Mouse (Mus musculus) kidney, adult 18-20 months (tissue): ENCODE data around the gene Pisd.
"Not testable (repeated sequence)": the region's sequence is repeated elsewhere in the genome, so short reads cannot be mapped to it uniquely, and the experiment has no call there.

Experiments used
- DNase-seq: peaks from one replicate; pipeline ENCODE4 v3.0.0; 2021

Gene Pisd

DNA sequence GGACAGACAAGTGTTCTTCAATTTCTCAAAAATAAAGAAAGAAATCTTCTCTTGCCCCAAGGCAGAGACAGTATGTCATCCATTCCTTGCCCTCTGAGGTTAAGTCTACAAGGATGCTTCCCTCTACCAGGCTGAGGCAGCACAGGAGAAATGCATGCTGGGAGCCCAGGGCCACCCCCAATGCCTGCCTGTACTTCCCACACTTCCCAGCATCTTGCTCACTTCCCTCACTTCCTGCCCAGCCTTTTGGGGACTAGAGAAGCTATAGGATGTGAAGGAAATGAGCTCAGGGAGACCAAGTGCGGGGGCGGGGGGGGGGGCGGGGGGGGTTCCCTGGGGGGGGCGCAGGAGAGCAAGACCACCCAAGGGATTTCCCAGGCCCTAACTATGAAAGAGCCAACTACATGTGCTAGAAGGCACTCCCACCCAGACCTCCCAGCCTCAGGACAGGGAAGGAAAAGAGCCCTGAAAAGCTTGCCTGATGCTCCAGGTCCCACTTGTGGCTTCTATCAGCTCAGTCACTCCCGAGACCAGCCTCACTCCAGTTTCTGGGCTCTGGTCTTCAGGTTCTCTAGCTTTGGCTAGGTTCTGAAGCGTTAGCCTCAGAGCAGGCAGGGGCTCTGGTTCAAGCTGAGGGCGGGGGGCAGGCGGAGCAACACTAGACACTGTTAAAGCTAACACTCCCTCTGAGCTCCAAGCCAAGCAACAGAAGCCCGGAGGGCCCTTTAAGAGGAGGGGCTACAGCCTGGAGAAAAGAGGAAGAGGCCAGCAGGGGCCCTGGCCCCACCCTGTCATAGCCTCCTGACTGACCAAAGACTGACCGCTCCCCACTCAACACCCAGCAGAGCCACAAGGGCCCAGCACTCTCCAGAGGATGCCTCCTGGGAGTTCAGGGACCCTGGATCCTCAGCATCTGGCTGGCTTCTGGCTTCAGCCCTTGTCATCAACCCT is 39.5 kb downstream of the Pisd start:
- DNase-seq = peak; percentile 72

DNA sequence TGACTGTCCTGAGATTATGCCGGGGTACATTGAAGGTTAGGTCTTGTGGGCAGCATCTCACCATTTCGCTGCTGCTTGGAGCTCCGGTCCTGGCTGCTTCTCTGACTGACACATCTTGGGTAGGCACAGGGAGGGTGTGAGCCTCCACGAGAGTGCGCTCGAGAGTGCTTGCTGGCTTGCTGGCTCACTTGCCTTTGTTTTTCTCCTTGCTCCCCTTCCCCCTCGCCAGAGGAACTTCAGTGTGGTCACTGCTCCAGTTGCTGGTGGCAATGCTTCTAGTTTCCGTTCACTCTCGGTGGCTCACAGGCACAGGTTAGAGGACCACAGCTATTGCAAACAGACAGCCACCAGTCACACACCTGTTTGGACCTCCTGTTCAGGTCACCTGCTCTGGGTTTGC is 43.3 kb downstream of the Pisd start:
- DNase-seq = no peak

DNA sequence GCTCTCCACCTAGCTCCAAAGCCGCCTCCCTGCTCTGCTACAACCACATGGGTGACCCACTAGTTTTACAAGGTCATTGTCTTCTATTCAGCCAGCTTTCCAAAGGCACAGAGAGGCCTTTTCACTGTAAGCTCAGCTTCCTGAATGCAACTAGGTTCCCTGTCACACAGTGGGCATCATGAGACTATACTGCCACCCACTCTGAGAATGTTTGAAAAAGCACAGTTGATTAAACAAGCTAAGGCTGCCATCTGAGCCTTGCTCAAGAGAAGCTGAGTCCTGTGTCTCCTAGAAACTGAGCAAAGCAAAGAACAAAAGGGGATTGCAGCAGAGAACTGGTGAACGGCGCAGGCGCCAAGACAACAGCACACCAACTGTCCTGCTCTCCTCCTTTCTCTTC is 44.1 kb downstream of the Pisd start:
- not testable (repeated sequence) for DNase-seq

DNA sequence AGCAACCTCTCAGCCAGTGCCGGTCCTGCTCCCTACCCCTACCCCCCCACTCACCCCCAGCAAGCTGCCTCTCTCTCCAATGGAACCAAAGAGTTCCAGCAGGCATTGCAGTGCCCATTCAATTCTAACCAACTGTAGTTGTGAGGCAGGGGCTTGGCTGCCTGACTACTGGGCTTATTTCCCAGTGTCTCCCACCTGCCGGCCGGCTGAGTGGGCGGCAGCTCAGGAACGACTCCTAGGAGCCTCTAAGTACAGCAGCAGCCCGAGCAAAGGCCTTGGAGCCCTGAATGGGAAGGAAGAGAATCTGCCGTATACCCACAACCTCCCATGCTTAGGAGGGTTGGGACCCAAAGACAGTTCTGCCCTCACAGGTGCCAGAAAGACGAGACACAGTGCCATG is 44.6 kb downstream of the Pisd start:
- not testable (repeated sequence) for DNase-seq

DNA sequence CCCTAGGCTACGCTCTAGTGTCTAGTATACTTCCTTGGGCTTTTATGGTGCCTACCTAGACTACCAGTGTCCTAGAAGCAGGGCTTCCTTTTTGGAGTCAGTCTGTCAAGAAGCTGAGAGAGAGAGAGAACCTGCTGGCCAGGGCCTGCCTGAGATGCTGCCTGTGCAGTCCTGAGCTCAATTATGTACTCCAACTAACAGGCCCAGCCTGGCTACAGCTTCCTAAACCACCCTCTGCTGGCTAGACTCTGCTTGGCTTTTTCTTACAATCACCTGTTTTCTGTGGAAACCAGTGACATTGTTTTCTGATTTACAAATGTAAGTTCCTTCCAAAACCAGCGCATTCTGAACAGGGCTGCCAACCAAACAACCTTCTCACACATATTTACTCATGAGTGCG is 45.3 kb downstream of the Pisd start:
- DNase-seq = no peak

DNA sequence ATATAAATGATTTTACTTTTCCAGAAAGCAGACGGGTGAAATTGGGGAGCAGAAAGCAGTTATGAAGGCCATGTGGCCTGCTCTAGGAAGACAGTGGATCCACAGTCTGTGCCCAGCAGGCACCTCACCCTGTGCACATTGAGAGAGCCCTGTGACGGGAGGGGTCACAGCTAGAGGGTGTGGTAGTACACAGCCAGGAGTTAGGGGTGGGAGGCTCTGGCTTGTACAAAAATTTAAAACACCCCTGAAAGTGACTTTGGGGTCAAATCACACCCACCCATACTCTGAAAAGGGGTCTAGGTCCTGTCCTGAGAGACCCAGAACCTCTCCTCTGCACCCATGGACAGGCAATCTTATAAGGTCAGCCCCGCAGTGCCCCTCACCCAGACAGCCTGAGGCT is 48.7 kb downstream of the Pisd start:
- not testable (repeated sequence) for DNase-seq

DNA sequence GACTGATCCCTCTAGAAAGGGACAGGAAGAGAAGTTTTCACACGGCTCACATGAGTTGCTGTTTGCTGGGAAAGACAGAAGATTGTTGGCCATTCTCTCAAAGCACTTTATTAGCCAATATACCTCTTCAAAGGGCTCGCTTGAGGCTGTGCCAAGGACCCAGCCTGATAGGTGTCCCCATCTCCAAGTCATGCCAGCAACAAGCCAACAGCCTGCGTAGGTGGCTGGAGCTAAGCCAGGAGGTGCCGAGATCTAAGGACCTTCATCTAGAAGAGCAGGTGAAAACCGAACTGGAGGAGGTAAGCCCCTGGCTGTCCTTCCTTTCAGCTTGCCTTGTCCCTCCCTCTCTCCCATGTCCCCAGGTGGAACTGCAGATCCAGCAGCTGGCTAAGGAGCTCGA is 49.7 kb downstream of the Pisd start:
- DNase-seq = no peak

DNA sequence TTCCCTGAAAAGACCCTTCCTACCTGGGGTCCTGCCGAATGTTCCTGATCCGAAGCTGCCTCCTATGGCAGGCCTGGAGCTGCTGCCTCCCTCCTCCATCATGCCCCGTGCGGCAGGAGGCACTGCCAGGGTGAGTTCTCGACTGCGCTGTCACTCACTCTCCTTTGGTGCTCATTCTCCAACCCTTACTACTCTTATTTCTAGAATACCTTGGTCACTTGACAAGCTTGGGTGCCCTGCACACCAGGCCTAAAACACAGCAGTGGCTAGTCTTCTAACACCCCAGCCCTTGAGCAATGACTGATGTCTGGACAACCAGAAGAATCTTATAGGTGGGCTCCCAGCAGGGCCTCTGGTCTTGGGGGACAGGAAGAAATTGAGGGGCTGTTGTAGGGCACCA is 51.6 kb downstream of the Pisd start:
- not testable (repeated sequence) for DNase-seq

DNA sequence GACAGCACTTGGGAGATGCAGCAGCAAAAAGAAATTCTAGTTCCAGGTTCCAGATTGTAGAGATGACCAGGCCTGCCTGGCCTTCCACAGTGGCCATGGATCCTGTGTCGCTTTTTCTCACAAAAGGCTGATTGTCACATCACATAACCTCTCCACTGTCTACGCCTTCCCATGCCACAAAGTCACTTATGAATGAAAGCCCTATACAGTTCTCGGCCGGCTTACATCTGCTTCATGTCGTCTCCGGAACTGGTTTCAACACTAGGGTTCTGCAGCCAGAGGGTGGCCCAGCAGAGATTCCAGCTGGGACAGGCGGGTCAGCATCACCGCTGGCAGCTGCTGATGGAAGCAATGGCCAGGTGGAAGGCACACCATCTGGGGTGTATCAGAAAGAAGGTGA is 56.6 kb downstream of the Pisd start:
- no peak for DNase-seq

DNA sequence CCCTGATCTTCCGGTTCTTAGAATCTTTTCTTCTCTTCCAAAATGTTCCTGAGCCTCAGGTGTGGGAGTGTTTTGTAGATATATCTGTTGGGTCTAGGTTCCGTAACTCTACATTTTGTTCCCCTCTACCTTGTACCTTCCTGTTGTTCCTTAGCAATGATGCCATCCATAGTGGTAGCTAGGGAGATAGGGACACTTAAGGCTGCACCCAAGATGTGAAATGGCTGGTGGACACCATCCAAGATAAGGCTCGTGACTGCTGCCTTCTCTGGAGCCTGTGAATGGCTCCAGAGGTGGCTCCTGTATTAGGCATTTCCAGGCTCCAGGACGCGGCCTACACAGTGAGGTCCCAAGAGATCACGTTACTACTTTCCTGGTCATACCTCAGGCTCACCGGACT is 57.1 kb downstream of the Pisd start:
- DNase-seq = no peak

DNA sequence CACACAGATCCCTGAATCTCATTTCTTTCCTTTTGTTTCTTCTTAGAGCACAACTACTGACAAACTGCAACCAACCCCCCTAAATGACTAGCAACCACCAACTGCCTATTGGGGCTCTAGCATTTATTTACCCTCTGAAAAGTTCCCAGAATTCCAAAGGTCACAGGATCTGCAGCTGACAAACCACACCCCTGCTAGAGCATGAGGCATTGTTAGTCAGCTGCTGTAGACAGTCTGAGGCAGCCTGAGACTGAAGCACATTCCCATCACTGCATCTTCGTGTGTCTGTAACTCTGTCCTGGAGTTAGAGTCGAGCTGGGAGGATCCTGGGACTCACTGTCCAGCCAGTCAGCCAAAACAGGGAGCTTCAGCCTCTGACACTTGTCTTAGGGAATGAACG is 60.0 kb downstream of the Pisd start:
- DNase-seq = peak; percentile 2

DNA sequence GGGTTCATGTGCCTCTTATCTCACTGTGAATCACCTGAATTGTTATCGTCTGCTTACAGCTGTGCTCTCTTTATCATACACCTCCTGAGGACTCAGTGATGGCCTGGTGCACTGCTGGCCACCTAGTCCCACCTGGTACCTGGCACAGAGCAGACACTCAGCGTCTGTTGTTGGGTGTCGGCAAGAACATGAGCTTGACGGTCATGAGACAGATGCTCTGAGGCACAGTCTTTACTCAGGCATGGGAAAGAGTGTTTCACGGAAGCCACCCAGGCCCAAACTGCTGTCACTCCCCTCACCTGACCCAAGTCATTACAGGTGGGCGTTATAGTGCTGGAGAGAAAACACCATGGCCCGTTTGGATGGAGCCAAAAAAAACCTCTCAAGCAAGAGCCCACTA is 61.5 kb downstream of the Pisd start:
- no peak for DNase-seq

DNA sequence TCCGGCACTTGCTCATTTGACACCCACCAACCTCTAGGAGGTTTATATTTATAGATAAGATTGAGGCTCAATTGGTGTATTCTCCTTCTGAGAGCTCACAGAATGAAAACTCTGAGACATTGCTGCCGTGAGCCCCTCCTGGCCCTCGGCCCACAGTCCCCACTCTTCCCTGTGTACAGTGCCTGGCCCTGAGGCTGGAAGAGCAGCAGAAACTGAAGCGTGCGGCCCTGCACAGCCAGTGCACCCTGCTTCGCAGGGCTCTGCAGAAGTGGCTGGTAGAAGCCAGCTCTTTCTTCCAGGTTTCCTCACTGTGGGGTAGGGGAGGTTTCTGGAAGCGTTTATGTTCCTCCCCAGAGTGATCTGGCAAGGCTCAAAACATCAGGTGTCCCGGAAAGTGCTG is 62.7 kb downstream of the Pisd start:
- not testable (repeated sequence) for DNase-seq

DNA sequence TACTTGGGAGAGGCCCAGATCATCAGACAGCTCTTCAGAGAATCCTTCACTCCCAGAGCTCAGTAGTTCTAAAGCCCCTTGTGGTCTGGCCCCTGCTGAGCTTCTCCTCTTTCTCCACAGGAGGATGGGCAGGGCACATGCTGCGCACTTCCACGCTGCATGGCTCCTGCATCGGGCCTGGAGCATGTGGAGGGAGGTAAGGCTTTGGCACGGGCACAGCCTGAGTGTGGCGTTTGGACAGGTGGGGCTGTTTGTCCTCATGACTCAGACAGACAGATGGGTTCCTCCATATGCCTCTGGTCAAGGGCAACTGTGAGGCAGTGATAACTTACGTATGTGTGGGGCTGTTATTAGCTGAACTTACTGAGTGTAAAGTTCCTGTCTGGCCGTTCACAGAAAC is 63.2 kb downstream of the Pisd start:
- no peak for DNase-seq

DNA sequence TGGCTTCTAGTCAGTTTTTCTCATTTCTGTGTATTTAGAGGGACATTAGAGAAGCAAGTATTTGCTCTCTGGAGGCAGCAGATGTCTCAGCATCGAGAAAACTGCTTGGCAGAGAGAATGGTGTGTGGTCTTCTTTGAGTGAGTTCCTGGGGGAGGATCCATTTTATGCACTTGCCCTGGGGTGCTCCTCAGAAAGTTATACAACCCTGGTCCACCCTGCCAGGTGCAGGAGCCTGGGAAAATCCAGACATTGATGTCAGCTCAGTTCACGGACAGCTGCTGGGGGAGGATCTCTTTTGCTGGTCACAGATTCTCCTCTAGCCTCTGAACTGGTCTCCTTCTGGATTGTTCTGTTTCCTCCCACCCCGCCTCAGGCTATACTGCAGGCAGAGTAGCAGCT is 64.1 kb downstream of the Pisd start:
- no peak for DNase-seq

DNA sequence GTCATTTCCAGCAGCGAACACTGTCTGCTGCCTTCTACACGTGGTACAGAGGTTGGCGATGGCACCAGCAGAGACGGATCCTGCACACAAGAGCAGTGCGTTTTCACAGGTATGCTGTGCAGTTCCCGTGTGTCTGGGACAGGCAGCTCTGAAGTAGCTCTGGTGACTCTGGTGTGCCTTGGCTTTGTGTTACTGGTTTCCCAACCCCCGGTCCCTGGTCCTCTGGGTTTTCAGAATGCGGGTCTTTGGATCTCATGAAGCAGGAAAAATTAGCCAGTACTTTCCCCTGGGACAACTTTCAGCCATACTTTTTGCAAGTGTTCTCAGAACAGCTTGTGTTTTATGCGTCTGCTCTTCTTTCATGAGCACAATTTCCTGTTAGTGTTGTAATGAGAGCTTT is 65.0 kb downstream of the Pisd start:
- no peak for DNase-seq

DNA sequence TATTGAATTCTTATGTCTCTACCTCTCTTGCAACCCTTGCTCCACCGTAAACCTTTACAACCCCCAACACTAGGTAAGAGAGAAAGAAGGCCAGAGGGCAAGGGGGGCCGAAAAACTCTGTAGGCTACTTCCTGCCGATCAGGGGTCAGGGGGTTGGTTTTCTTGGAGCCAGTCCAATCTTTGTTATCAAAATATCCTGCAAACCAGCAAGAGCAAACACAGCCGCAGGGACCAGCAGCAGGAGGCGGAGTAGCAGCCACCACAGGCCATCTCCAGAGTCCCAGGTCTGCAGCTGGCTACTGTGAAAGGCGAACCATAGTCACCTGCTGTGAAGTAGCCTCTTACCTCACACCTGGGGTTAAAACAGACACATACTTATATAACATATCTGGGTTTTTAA is 66.5 kb downstream of the Pisd start:
- no peak for DNase-seq

DNA sequence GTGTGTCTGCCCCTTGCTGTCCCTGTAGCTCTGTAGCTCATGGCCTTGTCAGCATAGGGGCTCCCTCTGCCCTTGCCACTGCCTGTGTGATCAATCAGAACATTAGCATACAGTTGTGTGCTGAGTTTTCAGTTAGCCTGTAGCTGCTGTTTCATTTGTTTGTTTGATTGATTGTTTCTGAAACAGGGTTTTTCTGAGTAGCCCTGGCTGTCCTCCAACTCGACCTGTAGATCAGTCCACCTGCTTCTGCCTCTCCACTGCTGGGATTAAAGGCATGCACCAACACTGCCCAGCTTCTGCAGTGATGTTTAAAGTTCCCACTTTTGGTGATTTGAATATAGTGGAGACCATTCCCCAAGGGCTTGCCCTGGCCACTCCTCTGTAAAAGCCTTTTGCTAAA is 67.7 kb downstream of the Pisd start:
- DNase-seq = no peak

DNA sequence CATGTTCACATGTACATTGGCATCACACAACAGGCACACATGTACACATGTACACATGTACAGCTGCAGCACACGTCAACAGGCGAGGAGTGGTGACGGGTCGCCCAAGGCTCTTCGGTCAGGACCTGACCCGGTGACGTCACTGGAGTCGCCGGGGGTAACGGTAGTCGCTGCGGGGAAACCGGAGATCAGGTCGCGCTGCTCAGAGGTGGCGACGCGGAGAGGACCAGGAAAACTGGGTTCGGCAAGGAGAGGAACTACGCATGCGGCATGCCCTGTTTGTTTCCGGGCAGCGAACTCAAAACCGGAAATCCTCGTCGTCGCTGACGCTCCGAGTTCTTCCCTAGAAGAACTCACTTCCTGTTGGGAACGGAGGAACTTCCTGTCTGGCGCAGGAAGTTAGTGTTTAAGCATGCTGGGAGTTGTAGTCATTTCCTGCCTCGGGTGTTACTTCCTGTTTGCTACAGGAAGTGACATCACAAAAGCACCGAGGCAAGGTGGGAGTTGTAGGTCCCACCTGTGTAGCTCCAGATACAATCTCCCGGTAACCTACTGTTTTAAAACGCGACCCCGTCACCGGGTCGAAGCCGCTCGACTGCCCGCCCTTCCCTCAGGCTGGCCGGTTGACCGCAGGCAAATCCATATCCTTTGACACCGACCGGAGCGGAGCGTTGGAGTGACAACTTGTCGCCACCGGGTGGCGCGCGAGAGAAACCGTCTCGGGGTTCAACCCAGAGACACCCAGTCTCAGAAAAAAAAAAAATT is 71.6 kb downstream of the Pisd start:
- peak; percentile 89 for DNase-seq

DNA sequence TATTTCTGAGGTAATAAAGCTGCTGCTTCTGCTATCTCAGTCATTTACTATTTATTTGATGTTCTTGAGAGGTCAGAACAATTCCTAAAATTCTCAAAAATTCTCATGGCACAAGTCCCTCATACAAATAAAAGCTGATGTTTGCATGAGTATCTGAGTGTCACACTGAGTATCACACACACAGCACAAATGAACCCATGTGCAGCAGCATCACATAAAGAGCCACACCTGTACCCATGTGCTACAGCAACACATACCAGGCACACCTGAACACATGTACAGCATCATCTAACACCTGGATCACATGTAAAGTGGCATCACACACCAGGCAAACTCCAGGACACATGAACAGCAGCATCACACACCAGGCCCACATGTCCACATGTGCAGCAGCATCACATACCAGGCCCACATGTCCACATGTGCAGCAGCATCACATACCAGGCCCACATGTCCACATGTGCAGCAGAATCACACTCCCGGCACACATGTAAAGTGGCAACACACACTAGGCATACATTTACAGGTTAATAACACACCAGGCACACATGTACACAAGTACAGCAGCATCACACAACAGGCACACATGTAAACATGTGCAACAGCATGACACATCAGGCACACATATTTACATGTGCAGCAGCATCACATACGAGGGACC is 72.3 kb downstream of the Pisd start:
- DNase-seq = no peak

DNA sequence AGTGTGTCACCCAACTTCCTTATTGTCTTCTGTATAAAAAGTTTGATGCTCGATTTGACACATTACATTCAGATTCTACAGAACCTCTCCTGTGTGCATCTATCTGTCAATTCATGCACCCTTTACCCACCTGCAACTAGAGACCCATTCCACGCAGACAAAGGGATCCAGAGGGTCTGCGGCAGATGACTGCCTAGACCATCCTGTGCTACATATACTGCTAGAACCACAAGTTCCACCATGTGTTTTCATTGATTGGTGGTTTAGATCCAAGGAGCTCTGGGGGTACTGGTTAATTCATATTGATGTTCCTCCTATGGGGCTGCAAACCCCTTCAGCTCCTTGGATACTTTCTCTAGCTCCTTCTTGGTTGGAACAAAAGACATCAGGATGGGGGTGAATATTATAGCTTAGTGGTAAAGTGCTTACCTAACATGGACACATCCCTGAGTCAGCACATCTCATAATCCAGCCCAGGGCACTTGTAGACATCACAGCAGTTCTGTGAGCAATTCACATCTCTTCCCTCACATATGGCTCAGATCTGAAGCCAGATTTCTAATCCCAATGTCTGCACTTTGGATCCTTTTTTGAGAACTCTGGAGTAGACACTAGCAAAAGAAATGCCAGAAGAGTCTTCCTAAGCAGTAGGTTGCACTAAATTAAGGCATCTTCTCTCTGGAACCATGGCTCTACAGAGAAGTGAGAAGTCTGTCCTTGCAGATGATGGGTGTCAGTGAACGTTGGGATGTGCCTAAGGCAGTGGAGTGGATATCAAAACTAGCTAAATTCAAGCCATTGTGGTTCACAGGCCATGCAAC is 73.0 kb downstream of the Pisd start:
- no peak for DNase-seq

DNA sequence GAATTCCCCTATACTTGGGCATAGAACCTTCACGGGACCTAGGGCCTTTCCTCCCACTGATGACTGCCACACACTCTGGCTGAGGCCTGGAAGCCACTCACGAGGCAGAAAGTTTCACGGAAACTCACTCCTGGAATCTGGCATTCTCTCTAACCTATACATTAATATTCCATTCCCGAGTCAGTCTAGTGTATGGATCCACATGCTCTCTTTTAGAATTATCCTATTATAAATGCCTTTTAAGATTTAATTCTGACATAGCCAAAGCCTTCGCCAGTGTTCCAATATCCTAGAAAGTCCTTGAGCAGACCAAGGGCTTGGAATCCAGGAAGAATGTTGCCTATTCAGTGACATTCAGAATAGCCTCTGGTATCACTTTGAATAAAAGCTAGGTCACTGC is 74.0 kb downstream of the Pisd start:
- no peak for DNase-seq
